Mouse (Mus musculus): ENCODE measurements around the gene Tktl1. TPM values are rescaled to one million over a fixed set of nuclear protein-coding genes. Genes with fewer than 3 reads are reported as not detected.
"Not testable (repeated sequence)": the region's sequence is repeated elsewhere in the genome, so short reads cannot be mapped to it uniquely, and the experiment has no call there.

The Tktl1 gene
- polyA plus RNA-seq (2017; shearing (Covaris generic)) = 1 to 10 TPM; 2.6 to 4.5 TPM

GRCm38 (mm10) chrX:74176959-74177358 lies at the start of gene Tktl1:
Tktl1 (plus strand) TSS chrX:74177259.
- ATAC-seq = no peak

DNA sequence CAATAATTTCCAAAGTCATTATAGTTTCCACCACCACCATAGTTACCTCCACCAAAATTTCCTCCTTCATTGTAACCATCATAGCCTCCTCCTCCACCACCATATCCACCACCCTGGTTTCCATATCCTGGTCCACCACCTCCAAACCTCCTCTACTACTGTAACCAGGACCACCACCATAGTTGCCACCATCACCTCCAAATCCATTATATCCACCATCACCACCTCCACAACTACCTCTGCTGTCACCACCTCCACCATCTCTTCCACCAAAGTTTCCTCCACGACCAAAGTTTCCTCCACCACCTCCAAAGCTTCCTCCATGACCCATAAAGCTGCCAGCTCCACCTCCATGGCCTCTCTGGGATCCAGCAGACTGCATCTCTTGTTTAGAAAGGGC lies 41.8 kb upstream of the Tktl1 start, which contains the start of gene Mecp2:
Gene Mecp2, minus strand, starts transcription at position 101 of the 400 bp plus-strand sequence.
- not testable (repeated sequence) for ATAC-seq

GRCm38 (mm10) chrX:74167738-74168137 lies 9.3 kb upstream of the Tktl1 start, which contains the start of gene Tex28:
Tex28 (minus strand) TSS chrX:74167838.
- no peak for ATAC-seq

GRCm38 (mm10) chrX:74203556-74203955 lies 26.5 kb downstream of the Tktl1 start:
- ATAC-seq = no peak

GRCm38 (mm10) chrX:74218496-74218895 lies 41.4 kb downstream of the Tktl1 start:
- ATAC-seq = no peak

GRCm38 (mm10) chrX:74219449-74219848 lies 42.4 kb downstream of the Tktl1 start:
- ATAC-seq = no peak

- ATAC-seq = not testable (repeated sequence)
These were observed 43.0 kb downstream of the Tktl1 start for GRCm38 (mm10) chrX:74220099-74220498.

- no peak for ATAC-seq
These were observed 53.0 kb downstream of the Tktl1 start for GRCm38 (mm10) chrX:74230038-74230437.

- no peak for ATAC-seq
These were observed 56.1 kb downstream of the Tktl1 start for GRCm38 (mm10) chrX:74233196-74233595.

DNA sequence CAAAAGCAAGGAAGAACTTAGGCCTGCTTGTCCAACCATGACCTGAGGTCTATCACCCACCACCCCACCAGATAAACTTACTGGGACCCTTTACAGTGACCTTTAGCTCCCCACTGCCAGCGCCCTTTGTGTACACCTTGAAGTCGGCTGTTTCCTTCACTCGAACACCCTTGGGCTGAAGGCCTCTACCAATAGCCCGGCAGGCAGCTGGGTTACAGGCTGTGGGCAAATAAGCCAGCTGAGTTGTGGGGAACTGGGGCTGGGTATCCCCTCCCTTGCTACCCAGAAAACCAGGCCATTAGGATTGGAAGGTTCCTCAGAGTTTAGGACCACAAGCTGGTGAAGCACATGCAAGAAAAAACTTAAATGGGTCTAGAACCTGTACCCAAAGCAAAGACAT lies 63.3 kb downstream of the Tktl1 start:
- ATAC-seq = no peak

DNA sequence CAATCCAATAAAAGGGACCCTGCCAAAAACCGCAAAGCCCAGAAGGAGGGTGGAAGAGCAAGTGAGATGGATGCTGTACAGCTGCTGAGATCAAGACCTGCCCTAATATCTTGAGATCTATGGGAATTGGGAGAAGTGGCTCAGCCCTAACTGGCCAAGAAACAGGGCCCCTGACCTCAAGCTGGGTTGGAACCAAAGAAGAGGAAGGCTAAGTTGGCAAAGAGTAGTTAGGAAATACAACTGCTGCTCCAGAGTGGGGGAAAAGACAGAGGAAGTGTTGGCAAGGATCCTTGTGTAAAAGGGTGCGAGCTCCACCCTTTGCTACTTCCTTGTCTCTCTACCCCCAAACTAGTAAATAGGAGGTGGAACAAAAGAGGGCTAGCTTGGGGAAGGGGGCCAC lies 66.3 kb downstream of the Tktl1 start:
- no peak for ATAC-seq

- ATAC-seq = peak; percentile 69
These were observed 66.7 kb downstream of the Tktl1 start for GRCm38 (mm10) chrX:74243807-74244206.

DNA sequence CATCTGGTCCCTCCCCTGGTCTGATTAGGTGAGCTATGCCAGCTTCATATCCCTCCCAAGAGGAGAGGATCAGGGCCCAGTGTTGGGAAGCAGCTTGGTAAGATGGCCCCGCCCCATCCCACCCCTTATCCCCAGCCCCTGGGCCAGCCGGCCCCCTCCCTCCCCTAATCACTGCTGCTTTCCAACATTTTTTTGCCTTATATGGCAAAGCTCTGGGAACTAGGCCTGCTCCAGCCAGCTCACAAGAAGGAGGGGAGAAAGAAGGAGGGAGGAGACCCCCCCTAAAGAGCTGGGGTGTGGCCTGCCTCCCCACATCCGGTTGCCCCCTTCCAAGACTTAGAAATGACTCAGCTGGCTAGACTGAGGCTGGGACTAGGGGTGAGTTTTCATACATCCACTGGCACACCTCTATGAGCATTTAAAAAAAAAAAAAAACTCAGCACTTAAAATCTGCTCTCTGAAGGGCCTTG lies 67.6 kb downstream of the Tktl1 start:
- no peak for ATAC-seq

- ATAC-seq = no peak
These were observed 68.0 kb downstream of the Tktl1 start for GRCm38 (mm10) chrX:74245107-74245506.

DNA sequence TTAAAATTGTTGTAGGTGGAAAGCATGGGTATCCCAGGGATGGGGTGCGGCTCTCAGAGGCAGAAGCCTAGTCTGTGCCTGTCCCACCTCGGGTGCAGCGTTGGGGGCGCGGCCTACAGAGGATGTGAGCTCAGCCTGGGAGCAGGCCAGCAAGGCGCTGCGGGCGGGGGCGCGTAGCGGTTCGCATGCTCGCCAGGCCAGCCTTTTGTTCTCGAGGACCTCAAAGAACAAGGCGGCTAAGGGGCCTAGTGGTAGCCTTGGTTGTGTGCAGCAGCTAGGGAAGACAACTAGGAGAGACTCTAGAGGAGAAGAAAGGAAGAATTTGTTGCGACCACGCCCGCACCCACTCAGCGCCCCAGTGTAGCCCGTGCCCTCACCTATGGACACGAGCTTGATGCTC lies 68.6 kb downstream of the Tktl1 start:
- ATAC-seq = peak; percentile 38

GRCm38 (mm10) chrX:74246213-74246681 lies 69.2 kb downstream of the Tktl1 start:
- ATAC-seq = peak; percentile 58

DNA sequence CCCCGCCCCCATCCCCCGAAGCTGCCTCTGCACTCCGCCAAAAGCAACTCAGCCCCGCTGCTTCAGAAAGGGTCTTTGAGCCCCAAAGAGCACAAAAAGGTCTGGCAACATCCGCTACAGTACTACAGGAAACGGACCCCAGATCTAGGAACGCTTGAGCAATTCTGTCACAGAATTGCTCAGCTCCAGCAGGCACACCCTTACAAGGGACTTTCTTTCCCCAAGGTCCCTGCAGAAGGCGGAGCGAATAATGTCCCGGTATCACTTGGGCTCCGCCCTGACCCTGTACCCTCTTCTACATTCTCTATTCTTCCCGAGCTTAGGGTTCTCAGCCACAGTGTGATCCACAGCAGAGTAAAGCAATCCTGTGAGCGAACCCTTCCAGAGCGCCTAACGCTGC lies 69.6 kb downstream of the Tktl1 start:
- peak; percentile 3 for ATAC-seq

DNA sequence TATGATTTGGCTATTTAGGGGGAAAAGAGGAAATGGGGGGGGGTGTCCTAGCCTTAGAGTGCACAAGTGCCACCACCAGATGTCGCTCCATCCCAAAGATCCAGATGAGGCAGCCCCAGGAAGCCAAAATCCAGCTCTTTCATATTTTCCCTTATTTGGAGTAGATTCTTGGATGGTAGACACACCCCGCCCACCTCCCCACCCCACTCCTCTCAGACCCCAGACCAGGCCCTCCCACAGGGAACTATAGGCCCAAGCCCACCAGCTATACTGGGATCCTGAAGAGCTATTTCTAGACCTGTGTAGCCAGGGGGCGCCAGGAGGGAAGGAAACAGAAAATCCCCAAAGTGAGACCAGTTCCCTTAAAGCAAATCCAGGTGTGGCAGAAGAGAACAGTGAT lies 71.6 kb downstream of the Tktl1 start:
- ATAC-seq = no peak

GRCm38 (mm10) chrX:74249615-74250014 lies 72.6 kb downstream of the Tktl1 start, which contains the start of gene Flna:
Flna (minus strand) TSS chrX:74249820.
- no peak for ATAC-seq

DNA sequence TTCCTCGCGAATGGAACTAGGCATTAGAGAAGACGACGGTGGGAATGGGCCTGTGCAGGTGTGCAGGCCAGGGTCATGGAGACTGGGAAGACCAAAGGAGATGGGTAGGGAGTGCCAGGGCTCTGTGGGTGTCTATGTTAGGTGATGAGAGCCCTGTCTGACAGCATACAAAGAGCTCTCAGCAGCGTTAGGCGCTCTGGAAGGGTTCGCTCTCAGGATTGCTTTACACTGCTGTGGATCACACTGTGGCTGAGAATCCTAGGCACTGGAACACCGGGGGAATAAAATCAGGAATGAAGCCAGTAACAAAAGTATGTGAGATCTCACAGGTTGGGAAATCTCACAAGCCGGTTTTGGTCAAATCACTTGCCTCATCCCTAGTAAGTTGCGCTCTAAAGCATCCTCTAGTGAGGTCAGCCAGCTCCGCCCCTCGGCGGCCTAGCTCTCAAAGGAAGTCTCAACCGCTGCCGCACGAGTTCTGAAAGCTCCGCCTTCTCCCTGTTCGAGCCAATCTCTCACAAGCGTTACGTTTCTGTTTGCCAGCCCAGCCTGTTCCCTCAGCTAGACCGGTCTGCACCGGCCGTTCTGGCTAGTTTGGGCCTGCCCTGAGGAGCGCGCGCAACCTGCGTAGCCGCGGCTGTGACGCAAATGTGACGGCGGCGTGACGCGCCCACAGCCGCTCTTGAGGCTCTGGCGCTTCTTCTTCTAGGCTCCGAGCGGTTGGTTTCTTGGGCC lies 77.3 kb downstream of the Tktl1 start, which contains the start of gene Emd:
Gene Emd, plus strand, starts transcription at position 535 of the 735 bp plus-strand sequence.
- ATAC-seq = peak; percentile 93

DNA sequence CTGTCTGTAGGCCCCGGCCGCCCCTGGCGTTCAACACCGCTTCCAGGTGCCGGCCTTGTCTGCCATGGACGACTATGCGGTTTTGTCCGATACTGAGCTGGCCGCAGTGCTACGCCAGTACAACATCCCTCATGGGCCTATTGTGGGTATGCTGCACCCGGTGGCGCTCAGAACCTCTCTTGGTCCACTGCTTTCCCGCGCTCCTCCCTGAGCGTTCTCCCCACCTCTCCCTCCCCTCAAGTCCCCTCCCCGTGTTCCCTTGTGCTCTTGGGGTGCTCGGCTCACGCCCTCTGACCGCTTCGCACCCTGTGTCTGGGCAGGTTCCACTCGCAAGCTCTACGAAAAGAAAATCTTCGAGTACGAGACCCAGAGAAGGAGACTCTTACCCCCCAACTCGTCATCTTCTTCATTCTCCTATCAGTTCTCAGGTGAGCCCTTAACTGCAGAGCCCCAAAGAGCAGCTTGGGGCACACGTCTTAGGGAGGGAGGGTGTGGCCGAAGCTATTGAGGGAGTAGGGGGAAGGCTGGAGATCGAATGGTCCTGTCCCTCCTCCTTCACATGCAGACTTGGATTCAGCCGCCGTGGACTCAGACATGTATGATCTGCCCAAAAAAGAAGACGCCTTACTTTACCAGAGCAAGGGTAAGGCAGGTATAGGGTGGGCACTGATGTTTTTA lies 78.0 kb downstream of the Tktl1 start:
- ATAC-seq = no peak

- no peak for ATAC-seq
These were observed 80.7 kb downstream of the Tktl1 start for GRCm38 (mm10) chrX:74257746-74258145.
